Mouse (Mus musculus) liver, embryonic 14.5 days (tissue): Measurements from ENCODE around the gene Gpr142.

Experiments
- CTCF ChIP-seq: IDR thresholded peaks from 2 replicates; pipeline ENCODE4 v1.5.1; 2016; ENCODE audit warnings: antibody characterized with exemption, low read depth, control low read depth
- EP300 ChIP-seq: IDR thresholded peaks from 2 replicates; pipeline ENCODE4 v1.6.1; 2016; ENCODE audit warnings: antibody characterized with exemption, low read depth

GRCm38 (mm10) chr11:114810344-114810743, 11.6 kb downstream of the Gpr142 start:
- TF ChIP-seq CTCF (no peak), EP300 (no peak)
